Mouse (Mus musculus): ENCODE results near the gene Pdyn. TPM values are rescaled to one million over a fixed set of nuclear protein-coding genes. Genes with fewer than 3 reads are reported as not detected.

The Pdyn gene
- total RNA-seq, 2 experiments from 2014 or later: not detected

GRCm38 (mm10) chr2:129660020-129660419, 39.6 kb downstream of the Pdyn start:
- no peak for DNase-seq
- intact Hi-C loops (cut with DNase I; ENCODE audit: low total_unique reads): loop anchor here (5.0 kb wide), 1 partner anchor 158 kb away; no protein-coding TSS in a partner anchor

GRCm38 (mm10) chr2:129658796-129659195, 40.8 kb downstream of the Pdyn start:
- intact Hi-C loops (cut with DNase I; ENCODE audit: low total_unique reads): no loop called here
- DNase-seq: no peak

GRCm38 (mm10) chr2:129655033-129655432, 44.6 kb downstream of the Pdyn start:
- no peak for DNase-seq
- intact Hi-C loops (cut with DNase I; ENCODE audit: low total_unique reads): no loop called here

GRCm38 (mm10) chr2:129654233-129654950, 45.3 kb downstream of the Pdyn start:
- DNase-seq: no peak
- intact Hi-C loops (cut with DNase I; ENCODE audit: low total_unique reads): no loop called here

GRCm38 (mm10) chr2:129653632-129654031, 46.0 kb downstream of the Pdyn start:
- intact Hi-C loops (cut with DNase I; ENCODE audit: low total_unique reads): no loop called here
- no peak for DNase-seq

GRCm38 (mm10) chr2:129652616-129653015, 47.0 kb downstream of the Pdyn start:
- intact Hi-C loops (cut with DNase I; ENCODE audit: low total_unique reads): no loop called here
- DNase-seq: peak; percentile 44

Other genes with a start within 250 kb of the Pdyn start
- not detected for gene F830045P16Rik, start 163.2 kb downstream of the Pdyn start, total RNA-seq (2021)
- gene Sirpa, start 107.0 kb downstream of the Pdyn start, total RNA-seq (2021): 10 to 100 TPM in 1 of 2 experiments, 1 to 10 TPM in 1; 9.5 to 14.4 TPM
- gene Stk35, start 100.7 kb upstream of the Pdyn start, total RNA-seq (2021): 1 to 10 TPM; 5.2 to 6.0 TPM

All from gastrocnemius, postnatal 14 days (tissue).